ENCODE assay signal across 21 mouse cellular contexts in the genomic region with DNA sequence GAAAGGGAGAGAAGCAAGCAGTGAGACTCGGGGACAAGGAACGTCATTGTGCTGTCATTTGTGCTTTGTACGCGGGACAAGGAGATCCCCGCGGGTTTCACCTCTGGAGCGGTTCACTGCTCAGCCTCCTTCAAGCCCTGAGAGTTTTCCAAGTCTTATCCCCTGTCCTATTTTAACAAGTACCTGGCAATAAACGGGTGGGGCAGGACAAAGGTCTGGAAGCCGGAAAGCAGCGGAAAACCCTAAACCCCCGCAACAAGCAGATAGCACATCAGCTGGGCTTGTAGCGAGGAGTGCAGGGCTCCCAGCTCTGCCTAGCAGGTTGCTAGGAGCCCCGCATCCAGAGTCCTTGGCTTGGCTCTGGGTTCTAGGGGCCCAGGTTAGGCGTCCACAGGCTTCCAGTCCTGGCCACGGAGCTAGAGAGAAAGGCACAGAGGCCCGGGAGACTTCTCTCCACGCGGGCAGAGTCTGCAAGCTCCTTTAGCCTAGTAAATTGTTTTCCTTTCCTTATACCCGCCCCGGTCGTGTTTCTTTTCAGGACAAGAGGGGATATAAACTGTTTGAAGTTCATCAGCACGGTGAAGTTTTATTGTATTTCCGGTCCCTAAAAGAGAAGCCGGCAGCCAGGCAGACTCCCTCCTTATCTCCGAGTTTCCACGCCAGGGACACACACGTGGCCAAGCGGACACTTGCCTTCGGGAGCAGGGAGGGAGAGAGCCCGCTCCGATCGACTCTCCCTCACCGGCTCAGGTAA. TPM values are rescaled to one million over a fixed set of nuclear protein-coding genes. Genes with fewer than 3 reads are reported as not detected.
DNase-seq lines count a peak whose midpoint lies in the region; ATAC-seq and TF ChIP-seq lines count a peak whose summit lies in the region.
"Had no signal": no experiment of that assay in that cellular context is flagged by ENCODE, and none has a peak within 500 bp of the region (broad histone marks: within the 10 kb centered on the region; RNA-seq: fewer than 3 reads in every experiment).

No protein-coding gene starts in this region.

- intact Hi-C loops in heart, adult 2 months (cut with DNase I): no loop called here

- no peaks in the 10 kb centered on the region for H3K36me3 ChIP-seq in neural tube, embryonic 11.5 days (ENCODE audit: control insufficient read depth, insufficient read depth, low read length)
- H3K36me3 ChIP-seq in kidney, embryonic 16.5 days (ENCODE audit: insufficient read depth, low read length): peaks cover 14% of the 10 kb centered on the region; the same call in 1 of the 2 replicates
- H3K36me3 ChIP-seq in heart, adult 2 months (ENCODE audit: control insufficient read depth, insufficient read depth, low read length): no peaks in the 10 kb centered on the region
- H3K36me3 ChIP-seq: embryonic facial prominence, embryonic 12.5 days; heart, embryonic 13.5 days; hindbrain, embryonic 15.5 days; limb, embryonic 12.5 days had no signal

- peaks cover 25% of the 10 kb centered on the region for H3K27me3 ChIP-seq in neural tube, embryonic 11.5 days (ENCODE audit: control insufficient read depth, insufficient read depth, low read length)
- H3K27me3 ChIP-seq in kidney, embryonic 16.5 days (ENCODE audit: insufficient read depth, low read length): no peaks in the 10 kb centered on the region
- H3K27me3 ChIP-seq in heart, adult 2 months (ENCODE audit: control insufficient read depth, insufficient read depth, low read length): peaks cover 33% of the 10 kb centered on the region

- peak; percentile 54 to 80 for DNase-seq in adrenal gland, adult (ENCODE audit: inconsistent age in 2 of 2, low spot score in 1 of 2)
- no peak for DNase-seq in adrenal gland, postnatal 25 days
- peak; percentile 52 for DNase-seq in neural tube, embryonic 11.5 days (ENCODE audit: low spot score)
- no peak for DNase-seq in neural tube, embryonic 10.5 days (ENCODE audit: extremely low spot score, low spot score)
- DNase-seq in yolk sac, embryonic 10.5 days (ENCODE audit: low spot score): peak; percentile 21
- DNase-seq in B cell, adult 2 months: no peak
- DNase-seq in heart, adult 2 months: no peak
- DNase-seq: cerebellum, adult 2 months; gastrocnemius, postnatal 36 days; layer of hippocampus, postnatal 36 days; lung, postnatal 14 days; right cerebral cortex, postnatal 25 days; thymus, postnatal 4 days had no signal

- H3K4me3 ChIP-seq in neural tube, embryonic 11.5 days (ENCODE audit: low read depth, low read length): peak overlapping the region; percentile 22
- peak overlapping the region; percentile 11; the same call in 1 of the 2 replicates for H3K4me3 ChIP-seq in kidney, embryonic 16.5 days (ENCODE audit: low read length)
- no peak overlapping the region for H3K4me3 ChIP-seq in heart, adult 2 months
- H3K4me3 ChIP-seq: embryonic facial prominence, embryonic 12.5 days; heart, embryonic 13.5 days; hindbrain, embryonic 15.5 days; limb, embryonic 12.5 days had no signal

- no peaks in the 10 kb centered on the region for H3K9me3 ChIP-seq in neural tube, embryonic 11.5 days (ENCODE audit: control insufficient read depth, low read length)
- H3K9me3 ChIP-seq in kidney, embryonic 16.5 days (ENCODE audit: low read length): no peaks in the 10 kb centered on the region
- H3K9me3 ChIP-seq: embryonic facial prominence, embryonic 12.5 days; heart, embryonic 13.5 days; hindbrain, embryonic 15.5 days; limb, embryonic 12.5 days had no signal

- peaks cover 50% of the 10 kb centered on the region for H3K4me1 ChIP-seq in neural tube, embryonic 11.5 days (ENCODE audit: control insufficient read depth, insufficient read depth, low read length)
- H3K4me1 ChIP-seq in kidney, embryonic 16.5 days (ENCODE audit: insufficient read depth, low read length): peaks cover 78% of the 10 kb centered on the region
- H3K4me1 ChIP-seq in heart, adult 2 months (ENCODE audit: control insufficient read depth, insufficient read depth, low read length): no peaks in the 10 kb centered on the region
- H3K4me1 ChIP-seq: embryonic facial prominence, embryonic 12.5 days; heart, embryonic 13.5 days; hindbrain, embryonic 15.5 days had no signal

- peak overlapping the region; percentile 57 for H3K9ac ChIP-seq in neural tube, embryonic 11.5 days (ENCODE audit: low read length)
- H3K9ac ChIP-seq in kidney, embryonic 16.5 days (replicated peaks; ENCODE audit: low read length): peak overlapping the region; percentile 61
- no peak overlapping the region for H3K9ac ChIP-seq in heart, adult 2 months (ENCODE audit: low read depth, low read length)
- H3K9ac ChIP-seq: embryonic facial prominence, embryonic 12.5 days; heart, embryonic 13.5 days; hindbrain, embryonic 15.5 days; limb, embryonic 12.5 days; liver, embryonic 14.5 days had no signal

- peak overlapping the region; percentile 45 for H3K4me2 ChIP-seq in neural tube, embryonic 11.5 days (ENCODE audit: low read depth)
- peak overlapping the region; percentile 32 for H3K4me2 ChIP-seq in kidney, embryonic 16.5 days (replicated peaks; ENCODE audit: low read depth, low read length)
- H3K4me2 ChIP-seq: embryonic facial prominence, embryonic 12.5 days; heart, embryonic 13.5 days; hindbrain, embryonic 15.5 days; limb, embryonic 12.5 days had no signal

- no peak for TF ChIP-seq EP300 in heart, adult 2 months (IDR thresholded peaks at IDR 0.05; ENCODE audit: insufficient read depth, low read depth, low read length)

- no peak for TF ChIP-seq POLR2A in heart, adult 2 months (IDR thresholded peaks at IDR 0.05; ENCODE audit: insufficient read depth, low read depth, low read length)

- WGBS in neural tube, embryonic 11.5 days: 4% methylated on average over 33 of the region's 33 CpGs
- 22% methylated on average over 33 of the region's 33 CpGs for WGBS in kidney, embryonic 16.5 days
- WGBS in heart, adult 2 months: 2% methylated on average over 33 of the region's 33 CpGs

- H3K79me2 ChIP-seq in heart, adult 2 months (replicated peaks; ENCODE audit: control insufficient read depth, insufficient read depth, low read length): no peaks in the 10 kb centered on the region

- ATAC-seq in neural tube, embryonic 11.5 days (ENCODE audit: insufficient read depth, low FRiP score, low TSS enrichment): no peak
- ATAC-seq in kidney, embryonic 16.5 days (ENCODE audit: low FRiP score, low TSS enrichment): no peak

- no peak for TF ChIP-seq CTCF in heart, adult 2 months (IDR thresholded peaks at IDR 0.05)

- H3K27ac ChIP-seq in neural tube, embryonic 11.5 days (ENCODE audit: low read depth, low read length): 0 out of 2 replicates have a peak overlapping the region, but pooled peaks have one; percentile 17
- peak overlapping the region; percentile 66 for H3K27ac ChIP-seq in kidney, embryonic 16.5 days (ENCODE audit: low read length)
- no peak overlapping the region for H3K27ac ChIP-seq in heart, adult 2 months
- H3K27ac ChIP-seq: embryonic facial prominence, embryonic 12.5 days; heart, embryonic 13.5 days; hindbrain, embryonic 15.5 days; limb, embryonic 12.5 days; liver, embryonic 14.5 days had no signal

RNA-seq across cellular contexts. Expression of a gene that starts 7.4 kb away (rescaled TPM):
- 202 and 263 TPM in 2 replicates for total RNA-seq in adrenal gland, postnatal 25 days (2021)
- polyA plus RNA-seq in neural tube, embryonic 11.5 days (2014; fragmentation: Nextera tagmentation; extraction: Ambion mirVana): 60.7 and 67.9 TPM in 2 replicates
- 21.5 and 24.5 TPM in 2 replicates for polyA plus RNA-seq in kidney, embryonic 16.5 days (2015; fragmentation: Nextera tagmentation; extraction: Ambion mirVana)
- total RNA-seq in heart, adult 2 months (2021): not detected
- not detected in 2 replicates for polyA plus RNA-seq in heart, adult 2 months (2012; rRNA removed)
- total RNA-seq: layer of hippocampus, postnatal 36 days; megakaryocyte-erythroid progenitor cell, adult 5-6 weeks had no signal
- polyA plus RNA-seq: cerebellum, adult 2 months; frontal cortex, adult 2 months; heart, embryonic 13.5 days had no signal

RNA-seq across cellular contexts. Expression of a gene that starts 17.9 kb away (rescaled TPM):
- total RNA-seq in adrenal gland, postnatal 25 days (2021): 84.9 and 94.6 TPM in 2 replicates
- 27.9 and 28.2 TPM in 2 replicates for polyA plus RNA-seq in neural tube, embryonic 11.5 days (2014; fragmentation: Nextera tagmentation; extraction: Ambion mirVana)
- polyA plus RNA-seq in kidney, embryonic 16.5 days (2015; fragmentation: Nextera tagmentation; extraction: Ambion mirVana): 9.5 and 12.9 TPM in 2 replicates
- not detected for total RNA-seq in heart, adult 2 months (2021)
- polyA plus RNA-seq in heart, adult 2 months (2012; rRNA removed): not detected in 2 replicates
- total RNA-seq: layer of hippocampus, postnatal 36 days; megakaryocyte-erythroid progenitor cell, adult 5-6 weeks had no signal
- polyA plus RNA-seq: embryonic facial prominence, embryonic 12.5 days; frontal cortex, adult 2 months; heart, embryonic 13.5 days had no signal

RNA-seq across cellular contexts. Expression of a gene that starts 22.6 kb away (rescaled TPM):
- total RNA-seq in adrenal gland, postnatal 25 days (2021): 54.7 and 58.6 TPM in 2 replicates
- 65.5 and 65.9 TPM in 2 replicates for polyA plus RNA-seq in neural tube, embryonic 11.5 days (2014; fragmentation: Nextera tagmentation; extraction: Ambion mirVana)
- polyA plus RNA-seq in kidney, embryonic 16.5 days (2015; fragmentation: Nextera tagmentation; extraction: Ambion mirVana): 60.9 and 68.3 TPM in 2 replicates
- total RNA-seq in heart, adult 2 months (2021): not detected
- not detected in 2 replicates for polyA plus RNA-seq in heart, adult 2 months (2012; rRNA removed)
- total RNA-seq: layer of hippocampus, postnatal 36 days; megakaryocyte-erythroid progenitor cell, adult 5-6 weeks had no signal
- polyA plus RNA-seq: cerebellum, adult 2 months; embryonic facial prominence, embryonic 12.5 days; frontal cortex, adult 2 months had no signal

RNA-seq across cellular contexts. Expression of a gene that starts 28.5 kb away (rescaled TPM):
- 74.4 and 78.8 TPM in 2 replicates for total RNA-seq in adrenal gland, postnatal 25 days (2021)
- 81.4 and 87.2 TPM in 2 replicates for polyA plus RNA-seq in neural tube, embryonic 11.5 days (2014; fragmentation: Nextera tagmentation; extraction: Ambion mirVana)
- 50.3 and 55.7 TPM in 2 replicates for polyA plus RNA-seq in kidney, embryonic 16.5 days (2015; fragmentation: Nextera tagmentation; extraction: Ambion mirVana)
- not detected for total RNA-seq in heart, adult 2 months (2021)
- not detected in 2 replicates for polyA plus RNA-seq in heart, adult 2 months (2012; rRNA removed)
- total RNA-seq: layer of hippocampus, postnatal 36 days; megakaryocyte-erythroid progenitor cell, adult 5-6 weeks had no signal
- polyA plus RNA-seq: embryonic facial prominence, embryonic 12.5 days; frontal cortex, adult 2 months had no signal

RNA-seq across cellular contexts. Expression of a gene that starts 39.3 kb away (rescaled TPM):
- 36.5 and 36.8 TPM in 2 replicates for total RNA-seq in adrenal gland, postnatal 25 days (2021)
- polyA plus RNA-seq in neural tube, embryonic 11.5 days (2014; fragmentation: Nextera tagmentation; extraction: Ambion mirVana): 49.0 and 49.1 TPM in 2 replicates
- 19.2 and 24.3 TPM in 2 replicates for polyA plus RNA-seq in kidney, embryonic 16.5 days (2015; fragmentation: Nextera tagmentation; extraction: Ambion mirVana)
- under 1 TPM in 1 of 2 experiments, not detected in 1; 0.18 TPM for total RNA-seq in heart, adult 2 months (2021)
- polyA plus RNA-seq in heart, adult 2 months (2012; rRNA removed): 0.20 and 0.23 TPM in 2 replicates
- total RNA-seq: layer of hippocampus, postnatal 36 days; megakaryocyte-erythroid progenitor cell, adult 5-6 weeks had no signal
- polyA plus RNA-seq: frontal cortex, adult 2 months had no signal

Comparison
In these comparisons a context has a peak if more than half of its experiments do, and no peak if none do; other contexts are left out.
1. DNase-seq: peak in adrenal gland, adult (2 of 2), neural tube, embryonic 11.5 days (single experiment) and yolk sac, embryonic 10.5 days (single experiment); none in adrenal gland, postnatal 25 days (single experiment), neural tube, embryonic 10.5 days (single experiment), B cell, adult 2 months (0 of 2) and heart, adult 2 months (0 of 2).
2. RNA of a gene that starts 7.4 kb away (polyA plus RNA-seq): 60.7 to 67.9 TPM in neural tube, embryonic 11.5 days and 21.5 to 24.5 TPM in kidney, embryonic 16.5 days; not detected in heart, adult 2 months; every median in the first group is over 10 times any median in the second.
3. RNA of a gene that starts 17.9 kb away (polyA plus RNA-seq): 27.9 to 28.2 TPM in neural tube, embryonic 11.5 days and 9.5 to 12.9 TPM in kidney, embryonic 16.5 days; not detected in heart, adult 2 months; every median in the first group is over 10 times any median in the second.
4. RNA of a gene that starts 22.6 kb away (polyA plus RNA-seq): 65.5 to 65.9 TPM in neural tube, embryonic 11.5 days and 60.9 to 68.3 TPM in kidney, embryonic 16.5 days; not detected in heart, adult 2 months; every median in the first group is over 10 times any median in the second.